Mouse (Mus musculus) liver (tissue): ENCODE data around the gene Zfp84.
A peak's percentile ranks its signal among the peaks of the same experiment; 100 is the strongest.

ENCODE experiments used
- DNase-seq: peaks from one replicate; pipeline ENCODE4 v3.0.0-alpha.2; 2020; ENCODE audit warnings: mixed read lengths

Gene Zfp84

GRCm38 (mm10) chr7:29818619-29819254, 50.4 kb downstream of the Zfp84 start:
- peak; percentile 67 for DNase-seq

GRCm38 (mm10) chr7:29828001-29828400, 59.6 kb downstream of the Zfp84 start:
- DNase-seq = no peak
